Mouse (Mus musculus) olfactory bulb, adult 2 months (tissue): Measurements from ENCODE around the gene Itpr2. TPM values are rescaled to one million over a fixed set of nuclear protein-coding genes. Genes with fewer than 3 reads are reported as not detected.

Experiments used
- H3K27ac ChIP-seq: fragments of 200-500 bp; 2 replicates; pipeline ENCODE4 v1.5.1; 2012; ENCODE audit warnings: low read depth, low read length; ENCODE audit not compliant: insufficient read depth
- H3K4me1 ChIP-seq: fragments of 200-500 bp; 2 replicates; pipeline ENCODE4 v1.6.1; 2012; ENCODE audit warnings: low read length; ENCODE audit not compliant: control insufficient read depth, insufficient read depth
- H3K4me3 ChIP-seq: fragments of 200-500 bp; 2 replicates; pipeline ENCODE4 v1.5.1; 2012; ENCODE audit warnings: mild to moderate bottlenecking, low read depth, low read length, moderate library complexity; ENCODE audit not compliant: insufficient read depth
- CTCF ChIP-seq: fragments of 200-500 bp; IDR thresholded peaks from 2 replicates; pipeline ENCODE4 v1.5.1; 2012; ENCODE audit warnings: low read depth, mild to moderate bottlenecking, low read length, moderate library complexity; ENCODE audit not compliant: insufficient read depth
- POLR2A ChIP-seq: fragments of 200-500 bp; IDR thresholded peaks from 2 replicates; pipeline ENCODE4 v1.6.1; 2012; ENCODE audit warnings: mild to moderate bottlenecking, low read depth, low read length, moderate library complexity; ENCODE audit not compliant: insufficient read depth
- WGBS: fragments of 180-500 bp; shearing (Covaris S2); methylation state at CpG from one replicate; pipeline ENCODE4 v1.1.7; 2018; 5-methylcytosine and 5-hydroxymethylcytosine counted together
- polyA plus RNA-seq: library from polyadenylated mRNA; stranded (reverse); fragments of >200 nt; gene quantifications from 2 replicates; pipeline ENCODE4 v1.2.4, GENCODE M21; 2012; ENCODE audit warnings: low replicate concordance; ENCODE audit not compliant: missing spikeins, insufficient read depth, insufficient read length

Itpr2 gene
- polyA plus RNA-seq, 1 experiment: not detected

- H3K27ac ChIP-seq: no peak overlapping the region
- TF ChIP-seq CTCF (no peak), POLR2A (no peak)
- H3K4me3 ChIP-seq: no peak overlapping the region
- 84% methylated on average over 8 of the region's 8 CpGs for WGBS
- H3K4me1 ChIP-seq: peaks cover 2% of the 10 kb centered on the region; the same call in 1 of the 2 replicates
Measured at GRCm38 (mm10) chr6:146460936-146461335, 41.1 kb downstream of the Itpr2 start.

- TF ChIP-seq CTCF (no peak), POLR2A (no peak)
- peaks cover 2% of the 10 kb centered on the region; the same call in 1 of the 2 replicates for H3K4me1 ChIP-seq
- H3K27ac ChIP-seq: no peak overlapping the region
- H3K4me3 ChIP-seq: no peak overlapping the region
- WGBS: 66% methylated on average over 5 of the region's 5 CpGs
Measured at GRCm38 (mm10) chr6:146458436-146458835, 43.6 kb downstream of the Itpr2 start.

- no peak overlapping the region for H3K4me3 ChIP-seq
- H3K4me1 ChIP-seq: peaks cover 2% of the 10 kb centered on the region; the same call in 1 of the 2 replicates
- H3K27ac ChIP-seq: no peak overlapping the region
- 95% methylated on average over 5 of the region's 5 CpGs for WGBS
- TF ChIP-seq POLR2A (no peak), CTCF (no peak)
Measured at GRCm38 (mm10) chr6:146456741-146457140, 45.3 kb downstream of the Itpr2 start.

GRCm38 (mm10) chr6:146454520-146455511 is 47.2 kb downstream of the Itpr2 start:
- TF ChIP-seq CTCF (no peak), POLR2A (no peak)
- Histone ChIP-seq H3K4me3 (no peak overlapping the region), H3K27ac (no peak overlapping the region), H3K4me1 (peaks cover 2% of the 10 kb centered on the region; the same call in 1 of the 2 replicates)
- 82% methylated on average over 10 of the region's 10 CpGs for WGBS

GRCm38 (mm10) chr6:146452474-146452873 is 49.5 kb downstream of the Itpr2 start:
- Histone ChIP-seq H3K4me3 (no peak overlapping the region), H3K4me1 (no peaks in the 10 kb centered on the region), H3K27ac (no peak overlapping the region)
- WGBS: 94% methylated on average over 16 of the region's 16 CpGs
- no peak for TF ChIP-seq CTCF
- TF ChIP-seq POLR2A: no peak

GRCm38 (mm10) chr6:146446032-146446704 is 55.9 kb downstream of the Itpr2 start:
- no peak for TF ChIP-seq CTCF
- no peak for TF ChIP-seq POLR2A
- Histone ChIP-seq H3K27ac (no peak overlapping the region), H3K4me3 (no peak overlapping the region), H3K4me1 (peaks cover 7% of the 10 kb centered on the region)
- WGBS: 41% methylated on average over 11 of the region's 11 CpGs

GRCm38 (mm10) chr6:146439826-146440225 is 62.2 kb downstream of the Itpr2 start:
- peaks cover 9% of the 10 kb centered on the region; the same call in 1 of the 2 replicates for H3K4me1 ChIP-seq
- no peak overlapping the region for H3K4me3 ChIP-seq
- 54% methylated on average over 2 of the region's 2 CpGs for WGBS
- H3K27ac ChIP-seq: no peak overlapping the region
- no peak for TF ChIP-seq CTCF
- TF ChIP-seq POLR2A: no peak

GRCm38 (mm10) chr6:146439071-146439818 is 62.8 kb downstream of the Itpr2 start:
- H3K27ac ChIP-seq: no peak overlapping the region
- peaks cover 9% of the 10 kb centered on the region; the same call in 1 of the 2 replicates for H3K4me1 ChIP-seq
- no peak overlapping the region for H3K4me3 ChIP-seq
- 66% methylated on average over 10 of the region's 10 CpGs for WGBS
- TF ChIP-seq CTCF: no peak

GRCm38 (mm10) chr6:146438057-146438456 is 64.0 kb downstream of the Itpr2 start:
- Histone ChIP-seq H3K27ac (no peak overlapping the region), H3K4me1 (peaks cover 9% of the 10 kb centered on the region; the same call in 1 of the 2 replicates), H3K4me3 (no peak overlapping the region)
- WGBS: 88% methylated on average over 7 of the region's 7 CpGs
- no peak for TF ChIP-seq CTCF
- no peak for TF ChIP-seq POLR2A
